Mouse (Mus musculus) lung, adult 2 months (tissue): ENCODE results near the gene Capn2. TPM values are rescaled to one million over a fixed set of nuclear protein-coding genes. Genes with fewer than 3 reads are reported as not detected.
A peak's percentile ranks its signal among the peaks of the same experiment; 100 is the strongest.

ENCODE experiments used
- DNase-seq: peaks from one replicate; pipeline ENCODE4 v3.0.0; 2022
- H3K4me1 ChIP-seq: fragments of 200-500 bp; 2 replicates; pipeline ENCODE4 v1.6.1; 2011; ENCODE audit warnings: low read length; ENCODE audit not compliant: control insufficient read depth, insufficient read depth
- H3K4me3 ChIP-seq: fragments of 200-500 bp; replicated peaks from 2 replicates; pipeline ENCODE3; 2011; ENCODE audit warnings: low read depth, mild to moderate bottlenecking, control low read depth, low read length; ENCODE audit errors: extremely low read depth
- CTCF ChIP-seq: fragments of 200-500 bp; IDR thresholded peaks from 2 replicates; pipeline ENCODE4 v1.5.1; 2011; ENCODE audit warnings: mild to moderate bottlenecking, low read length, control low read depth; ENCODE audit not compliant: insufficient read depth
- POLR2A ChIP-seq: fragments of 200-500 bp; IDR thresholded peaks from 2 replicates; pipeline ENCODE4 v1.6.1; 2011; ENCODE audit warnings: low read depth, mild to moderate bottlenecking, control low read depth, low read length, borderline replicate concordance; ENCODE audit errors: extremely low read depth
- WGBS: fragments of 180-500 bp; shearing (Covaris S2); methylation state at CpG from one replicate; pipeline ENCODE4 v1.1.7; 2018; 5-methylcytosine and 5-hydroxymethylcytosine counted together
- polyA plus RNA-seq: library from polyadenylated mRNA; depleted of rRNA; stranded (reverse); fragments of >200 nt; gene quantifications from 2 replicates; pipeline ENCODE4 v1.2.3, GENCODE M21; 2012

Capn2 gene
- polyA plus RNA-seq, 1 experiment: 69.0 TPM

DNA sequence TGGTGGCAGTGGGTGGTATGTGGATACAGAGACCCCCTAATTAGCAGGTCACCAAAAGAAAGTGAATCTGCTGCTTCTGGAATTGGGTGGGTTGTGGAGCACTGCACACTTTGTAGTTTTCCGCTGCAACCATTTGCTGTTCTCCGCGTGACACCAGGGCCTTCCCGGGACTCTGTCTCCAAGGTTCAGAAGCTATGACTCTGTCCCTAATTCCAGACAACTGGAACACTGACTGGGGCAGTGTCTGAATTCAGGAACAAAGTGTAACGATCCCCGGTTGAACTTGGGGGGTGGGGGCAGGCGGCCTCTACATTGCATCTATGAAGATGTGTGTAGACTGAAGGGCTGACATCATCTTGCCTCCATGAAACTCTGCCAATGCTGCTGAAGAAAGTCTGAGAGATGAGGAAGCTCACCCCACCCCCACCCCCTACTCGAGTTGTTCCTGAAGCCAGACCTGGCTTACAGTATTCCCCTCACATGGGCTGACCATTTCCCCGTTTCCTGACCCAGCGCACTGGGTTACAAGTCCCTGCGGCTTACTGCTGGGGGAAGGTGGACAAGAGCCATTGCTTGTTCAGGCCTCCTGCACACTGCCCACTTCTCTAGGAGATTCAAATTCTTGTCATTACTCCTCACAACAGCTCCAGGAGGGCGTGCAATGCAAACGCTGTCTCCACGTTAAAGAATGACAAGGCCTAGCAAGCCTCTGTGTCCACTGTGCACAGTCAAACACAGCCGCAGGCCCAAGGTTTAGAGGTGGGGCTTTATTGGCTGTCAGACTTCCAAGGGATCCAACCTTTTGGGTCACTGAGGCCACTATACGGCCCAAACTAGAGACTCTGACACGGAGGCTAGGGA, 22.9 kb downstream of the Capn2 start:
- no peak overlapping the region for H3K4me3 ChIP-seq
- TF ChIP-seq CTCF: no peak
- WGBS: 50% methylated on average over 17 of the region's 17 CpGs
- peaks cover 30% of the 10 kb centered on the region for H3K4me1 ChIP-seq
- DNase-seq: no peak

DNA sequence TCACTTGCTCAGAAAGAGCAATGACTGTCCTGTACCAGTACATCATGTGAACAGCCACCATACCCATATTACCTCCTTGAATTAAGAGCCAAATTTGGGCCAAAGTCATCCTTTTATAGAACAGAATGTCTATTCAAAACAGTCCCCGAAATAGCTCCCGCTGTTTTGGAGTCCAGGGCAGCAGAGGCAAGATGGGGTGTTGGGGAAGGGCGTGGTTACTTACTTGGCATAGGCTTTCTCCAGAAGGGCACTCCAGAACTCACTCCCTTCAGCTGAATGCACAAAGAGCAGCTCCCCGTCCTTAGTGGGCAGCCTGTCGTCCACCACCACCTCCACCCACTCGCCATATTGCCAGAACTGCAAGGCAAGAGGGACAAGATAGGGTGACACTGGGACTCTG, 25.6 kb downstream of the Capn2 start:
- Histone ChIP-seq H3K4me1 (peaks cover 18% of the 10 kb centered on the region), H3K4me3 (no peak overlapping the region)
- 55% methylated on average over 6 of the region's 6 CpGs for WGBS
- no peak for DNase-seq
- TF ChIP-seq POLR2A (no peak), CTCF (no peak)

DNA sequence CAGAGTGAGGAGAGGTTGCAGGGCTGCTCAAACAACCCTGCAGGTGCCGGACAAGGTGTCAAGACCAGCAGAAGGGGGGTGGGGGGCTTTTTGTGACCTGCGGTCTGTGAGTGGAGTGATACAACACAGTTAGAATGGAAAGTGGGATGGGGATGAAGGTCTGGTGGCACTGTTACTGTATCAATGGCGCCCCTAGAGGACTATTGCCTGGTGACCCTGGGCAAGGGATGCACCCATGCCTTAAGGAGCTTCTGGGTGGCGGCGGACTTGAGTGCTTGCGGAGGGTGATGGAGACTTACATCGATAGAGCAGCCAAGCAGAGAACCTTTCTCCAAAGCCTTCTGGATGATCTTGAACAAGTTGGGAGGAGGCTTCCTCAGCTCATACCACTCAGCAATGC, 26.8 kb downstream of the Capn2 start:
- WGBS: 88% methylated on average over 7 of the region's 7 CpGs
- Histone ChIP-seq H3K4me1 (peaks cover 15% of the 10 kb centered on the region), H3K4me3 (no peak overlapping the region)
- TF ChIP-seq CTCF (peak; percentile 13; the same call in 1 of the 2 replicates), POLR2A (no peak)
- DNase-seq: no peak

DNA sequence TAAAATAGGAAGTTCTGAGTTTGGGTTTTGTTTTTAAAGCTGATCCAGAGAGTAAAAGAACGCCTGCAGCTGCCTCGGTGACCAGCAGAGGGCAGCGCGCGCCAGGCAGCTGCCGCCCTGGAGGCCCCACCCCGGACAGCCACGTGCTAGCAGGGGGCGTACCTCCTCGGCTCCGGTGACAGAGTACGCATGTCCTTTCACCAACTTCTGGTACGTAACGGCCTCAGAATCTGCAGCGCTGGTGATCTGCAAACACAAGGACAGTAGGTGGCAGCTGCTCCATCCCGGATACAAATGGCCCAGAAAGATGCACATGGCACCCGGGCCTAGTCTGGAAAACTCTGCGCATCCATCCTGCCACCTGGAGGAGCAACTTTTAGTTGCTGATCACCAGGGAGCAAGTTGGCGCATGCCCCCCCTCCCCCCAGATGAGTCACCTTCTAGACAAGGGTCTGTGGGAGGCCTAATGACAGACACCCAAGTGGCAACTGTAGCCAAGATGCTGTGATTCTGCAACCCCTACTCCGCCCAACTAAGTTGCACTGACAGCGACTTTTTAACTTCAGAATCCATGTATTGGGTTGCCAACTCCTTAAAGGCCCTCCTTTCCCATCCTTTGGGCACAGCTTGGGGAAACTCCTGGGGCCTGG, 27.5 kb downstream of the Capn2 start:
- 8% methylated on average over 21 of the region's 21 CpGs for whole genome bisulfite sequencing
- peak; percentile 34; the same call in 1 of the 2 replicates for TF ChIP-seq POLR2A
- TF ChIP-seq CTCF: peak; percentile 53
- DNase-seq: peak; percentile 91
- Histone ChIP-seq H3K4me1 (peaks cover 13% of the 10 kb centered on the region), H3K4me3 (no peak overlapping the region)

DNA sequence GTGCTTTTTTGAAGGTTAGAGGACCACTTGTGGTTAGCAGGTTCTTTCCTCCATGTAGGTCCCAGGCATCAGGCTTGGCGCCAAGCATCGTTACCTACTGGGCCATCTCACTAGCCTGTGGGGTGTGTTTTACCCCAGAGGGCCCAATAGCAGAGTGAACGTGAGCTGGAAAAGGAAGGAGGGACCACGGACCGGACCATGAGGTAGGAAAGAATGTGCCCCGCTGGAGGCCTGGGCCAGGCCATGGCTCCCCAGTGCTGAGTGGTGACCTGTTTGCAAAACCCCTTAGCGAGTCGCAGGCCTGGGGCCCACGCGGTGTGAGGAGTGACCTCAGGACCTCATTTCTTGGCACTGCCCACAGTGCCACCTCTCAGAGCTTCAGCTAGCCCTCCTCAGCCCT, 28.9 kb downstream of the Capn2 start:
- WGBS: 96% methylated on average over 10 of the region's 10 CpGs

DNA sequence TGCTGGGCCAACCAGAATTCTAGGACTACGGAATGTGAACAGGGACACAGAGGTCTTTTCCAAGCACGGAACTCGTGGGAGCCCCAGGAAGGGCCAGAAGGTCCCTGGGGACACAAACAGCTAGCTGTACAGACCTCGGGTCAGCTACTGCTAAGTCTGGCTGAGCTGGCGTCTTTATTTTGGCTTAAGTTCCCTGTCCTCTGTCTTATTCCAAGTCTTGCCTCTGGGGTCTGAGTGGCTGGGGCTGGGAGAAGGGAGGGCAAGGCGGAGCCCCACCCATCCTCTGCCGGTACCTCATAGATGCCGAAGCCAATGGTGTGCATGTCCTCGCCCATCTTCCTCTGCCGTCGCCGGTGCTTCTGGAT, 33.5 kb downstream of the Capn2 start:
- H3K4me3 ChIP-seq: no peak overlapping the region
- H3K4me1 ChIP-seq: no peaks in the 10 kb centered on the region
- TF ChIP-seq CTCF (no peak), POLR2A (no peak)
- 81% methylated on average over 12 of the region's 12 CpGs for WGBS
- no peak for DNase-seq

More for the DNA sequence above, 28.9 kb downstream of the Capn2 start:
- DNase-seq: no peak
- Histone ChIP-seq H3K4me3 (no peak overlapping the region), H3K4me1 (peaks cover 7% of the 10 kb centered on the region)
- TF ChIP-seq POLR2A: no peak
- no peak for TF ChIP-seq CTCF

DNA sequence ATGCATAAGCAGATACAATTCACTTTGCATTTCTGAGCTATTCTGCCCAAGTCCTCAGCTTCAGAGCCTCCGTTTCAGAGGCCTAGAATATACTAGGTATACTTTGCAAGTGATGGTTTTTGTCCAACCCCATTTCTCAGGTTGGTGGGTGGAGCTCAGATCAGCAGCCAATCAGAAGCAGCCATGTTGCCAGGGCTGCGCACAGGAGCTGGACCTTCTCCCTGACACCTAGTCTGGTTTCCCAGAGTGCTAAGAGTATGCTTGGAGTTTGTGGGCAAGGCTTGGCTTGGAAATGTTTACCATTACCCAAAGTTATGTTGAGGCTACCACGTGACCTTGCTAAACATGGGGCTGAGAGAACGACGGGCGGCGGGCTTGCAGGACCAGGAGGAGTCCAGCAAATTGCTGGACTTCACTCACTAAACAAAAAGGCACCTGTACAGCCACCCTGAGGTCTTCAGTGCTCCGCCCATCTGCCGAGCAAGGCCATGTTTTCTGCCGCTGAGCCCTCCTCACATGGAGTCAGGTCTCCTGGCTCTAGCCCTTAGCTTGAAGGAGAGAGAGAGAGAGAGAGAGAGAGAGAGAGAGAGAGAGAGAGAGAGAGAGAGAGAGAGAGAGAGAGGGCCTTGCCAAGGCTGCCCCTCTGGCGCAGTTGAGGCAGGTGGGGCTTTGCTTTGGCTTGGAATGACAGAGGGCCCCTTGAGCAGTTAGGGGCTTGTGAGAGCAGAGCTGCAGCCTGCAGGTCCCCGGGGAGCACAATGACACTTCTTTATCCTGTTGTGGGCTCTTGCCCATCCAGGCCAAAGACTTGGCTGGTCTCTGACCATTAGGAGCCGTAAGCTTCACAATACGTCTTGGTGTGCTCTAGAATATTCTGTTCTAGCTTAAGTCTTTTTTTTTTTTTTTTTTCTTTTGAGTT, 34.2 kb downstream of the Capn2 start:
- WGBS: 80% methylated on average over 14 of the region's 14 CpGs
- TF ChIP-seq POLR2A (no peak), CTCF (no peak)
- no peak for DNase-seq
- Histone ChIP-seq H3K4me1 (no peaks in the 10 kb centered on the region), H3K4me3 (no peak overlapping the region)

DNA sequence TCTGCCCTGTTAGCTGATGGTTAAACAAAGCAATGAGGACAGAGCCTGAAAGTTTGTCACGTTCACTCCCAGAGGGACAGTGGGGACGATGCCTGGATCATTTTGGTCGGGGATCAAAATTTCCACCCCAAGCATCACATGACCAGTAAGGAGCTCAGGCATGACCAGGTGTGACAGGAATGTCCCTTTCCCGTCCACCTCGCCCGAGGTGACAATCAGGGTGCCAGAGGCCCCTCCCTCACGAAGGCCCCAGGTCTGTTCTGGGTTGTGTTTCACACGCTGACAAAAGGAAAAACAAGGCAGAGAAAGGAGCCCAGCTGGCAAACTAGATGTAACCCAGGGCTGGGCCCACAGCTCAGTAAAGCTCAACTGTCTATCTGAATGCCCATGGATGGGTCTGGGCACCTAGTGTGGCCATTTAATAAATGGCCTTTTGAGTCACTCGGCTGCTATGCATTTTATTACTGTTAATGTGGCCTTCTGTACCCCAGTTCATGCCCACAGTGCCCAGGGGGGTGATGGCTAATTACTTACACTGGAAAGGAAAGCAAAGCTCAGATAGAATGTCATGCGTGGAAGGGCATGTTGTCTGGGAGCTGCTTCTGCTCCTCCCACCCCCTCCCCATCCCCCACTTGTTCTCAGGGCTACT, 35.6 kb downstream of the Capn2 start:
- no peak for DNase-seq
- H3K4me1 ChIP-seq: no peaks in the 10 kb centered on the region
- 67% methylated on average over 10 of the region's 10 CpGs for WGBS

DNA sequence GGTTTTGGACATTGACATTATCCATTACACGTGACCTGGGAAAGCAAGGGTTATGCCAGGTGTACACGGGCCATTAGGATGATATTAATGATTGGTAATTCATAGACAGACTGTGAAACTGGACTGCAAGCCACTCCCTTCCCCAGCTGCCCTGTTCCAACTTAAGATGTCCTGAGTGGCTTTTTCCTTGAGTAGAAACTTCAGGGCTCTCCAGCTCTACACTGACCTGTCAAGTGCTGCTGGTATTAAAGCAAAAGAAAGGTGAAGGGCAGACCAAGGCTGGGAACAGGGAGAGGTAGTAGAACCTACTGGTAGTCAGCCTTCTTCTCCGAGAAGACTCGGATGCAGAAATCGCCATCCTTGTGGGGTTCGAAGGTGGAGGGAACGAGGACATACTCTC, 36.3 kb downstream of the Capn2 start:
- no peak overlapping the region for H3K4me3 ChIP-seq
- DNase-seq: no peak
- no peaks in the 10 kb centered on the region for H3K4me1 ChIP-seq
- TF ChIP-seq CTCF: no peak
- no peak for TF ChIP-seq POLR2A
- WGBS: 86% methylated on average over 7 of the region's 7 CpGs

More for the DNA sequence above, 35.6 kb downstream of the Capn2 start:
- H3K4me3 ChIP-seq: no peak overlapping the region
- TF ChIP-seq CTCF (no peak), POLR2A (no peak)
